Mouse (Mus musculus) heart, embryonic 16.5 days (tissue): Measurements from ENCODE around the gene Pms2. TPM values are rescaled to one million over a fixed set of nuclear protein-coding genes. Genes with fewer than 3 reads are reported as not detected.

Experiments used
- ATAC-seq: fragments of 200-750 bp; cut with Nextera tagmentation; replicated peaks from 2 replicates; pipeline ENCODE4 v1.8.0; 2017; ENCODE audit warnings: moderate number of reproducible peaks; ENCODE audit not compliant: insufficient read depth, low FRiP score; ENCODE audit errors: extremely low read depth
- H3K27ac ChIP-seq: fragments of 300-500 bp; sonication (generic); 2 replicates; pipeline ENCODE4 v1.5.1; 2014; ENCODE audit warnings: mild to moderate bottlenecking, low read length, control low read depth, moderate library complexity
- H3K27me3 ChIP-seq: fragments of 300-500 bp; sonication (generic); 2 replicates; pipeline ENCODE4 v1.6.1; 2014; ENCODE audit warnings: low read length, mixed read lengths; ENCODE audit not compliant: control insufficient read depth, insufficient read depth
- H3K36me3 ChIP-seq: fragments of 300-500 bp; sonication (generic); 2 replicates; pipeline ENCODE4 v1.6.1; 2014; ENCODE audit not compliant: control insufficient read depth, insufficient read depth
- H3K4me1 ChIP-seq: fragments of 300-500 bp; sonication (generic); 2 replicates; pipeline ENCODE4 v1.6.1; 2014; ENCODE audit warnings: low read length, mixed read lengths; ENCODE audit not compliant: control insufficient read depth, insufficient read depth
- H3K4me2 ChIP-seq: fragments of 300-500 bp; sonication (generic); 2 replicates; pipeline ENCODE4 v1.6.1; 2014; ENCODE audit warnings: low read depth, mild to moderate bottlenecking, control low read depth, low read length
- H3K4me3 ChIP-seq: fragments of 300-500 bp; sonication (generic); 2 replicates; pipeline ENCODE4 v1.5.1; 2014; ENCODE audit warnings: mild to moderate bottlenecking, control low read depth, low read length
- H3K9ac ChIP-seq: fragments of 300-500 bp; sonication (generic); 2 replicates; pipeline ENCODE4 v1.6.1; 2014; ENCODE audit warnings: low read length, control low read depth
- H3K9me3 ChIP-seq: fragments of 300-500 bp; sonication (generic); replicated peaks from 2 replicates; pipeline ENCODE4 v1.6.1; 2016; ENCODE audit warnings: low read length; ENCODE audit not compliant: control insufficient read depth
- WGBS: fragments of 180-500 bp; shearing (Covaris S2); extraction: QIAGEN DNeasy Blood & Tissue Kit; methylation state at CpG from one replicate; pipeline ENCODE4 v1.1.7; 2014; 5-methylcytosine and 5-hydroxymethylcytosine counted together
- polyA plus RNA-seq: library from polyadenylated mRNA; unstranded; fragments of >200 nt; fragmentation: Nextera tagmentation; extraction: Ambion mirVana; gene quantifications from 2 replicates; pipeline ENCODE4 v1.2.1, GENCODE M21; 2015

Gene Pms2
- polyA plus RNA-seq, 1 experiment from 2014 or later: 16.7 TPM

GRCm38 (mm10) chr5:143929291-143929690 lies 19.5 kb downstream of the Pms2 start:
- H3K9ac ChIP-seq: no peak overlapping the region
- H3K9me3 ChIP-seq: no peaks in the 10 kb centered on the region
- no peaks in the 10 kb centered on the region for H3K27me3 ChIP-seq
- 93% methylated on average over 4 of the region's 4 CpGs for WGBS
- no peaks in the 10 kb centered on the region; the same call in 1 of the 2 replicates for H3K4me1 ChIP-seq
- H3K27ac ChIP-seq: no peak overlapping the region
- H3K36me3 ChIP-seq: peaks cover 40% of the 10 kb centered on the region
- ATAC-seq: no peak
- H3K4me3 ChIP-seq: no peak overlapping the region
- H3K4me2 ChIP-seq: no peak overlapping the region

GRCm38 (mm10) chr5:143930656-143931055 lies 20.9 kb downstream of the Pms2 start:
- no peak overlapping the region for H3K27ac ChIP-seq
- no peaks in the 10 kb centered on the region for H3K9me3 ChIP-seq
- no peak overlapping the region for H3K9ac ChIP-seq
- H3K36me3 ChIP-seq: peaks cover 31% of the 10 kb centered on the region
- ATAC-seq: no peak
- H3K27me3 ChIP-seq: no peaks in the 10 kb centered on the region
- H3K4me1 ChIP-seq: no peaks in the 10 kb centered on the region; the same call in 1 of the 2 replicates
- no peak overlapping the region for H3K4me2 ChIP-seq
- 92% methylated on average over 12 of the region's 12 CpGs for WGBS
- H3K4me3 ChIP-seq: no peak overlapping the region

GRCm38 (mm10) chr5:143931863-143932580 lies 22.3 kb downstream of the Pms2 start:
- H3K9ac ChIP-seq: no peak overlapping the region
- H3K36me3 ChIP-seq: peaks cover 26% of the 10 kb centered on the region
- no peak overlapping the region for H3K27ac ChIP-seq
- no peaks in the 10 kb centered on the region for H3K9me3 ChIP-seq
- no peaks in the 10 kb centered on the region for H3K27me3 ChIP-seq
- no peak for ATAC-seq
- no peak overlapping the region for H3K4me2 ChIP-seq
- 76% methylated on average over 6 of the region's 6 CpGs for WGBS
- H3K4me3 ChIP-seq: no peak overlapping the region
- H3K4me1 ChIP-seq: no peaks in the 10 kb centered on the region; the same call in 1 of the 2 replicates

- Histone ChIP-seq H3K4me1 (no peaks in the 10 kb centered on the region; the same call in 1 of the 2 replicates), H3K4me2 (no peak within 1 kb of the TSS), H3K9me3 (no peaks in the 10 kb centered on the region), H3K27ac (no peak within 1 kb of the TSS), H3K9ac (no peak within 1 kb of the TSS), H3K4me3 (no peak within 1 kb of the TSS), H3K27me3 (no peaks in the 10 kb centered on the region), H3K36me3 (peaks cover 26% of the 10 kb centered on the region)
- 29% methylated on average over 8 of the region's 8 CpGs for WGBS
- ATAC-seq: no peak
Observed at GRCm38 (mm10) chr5:143932831-143933230, 23.1 kb downstream of the Pms2 start, which contains the start of gene Rsph10b. Rsph10b (plus strand) TSS chr5:143933035.

GRCm38 (mm10) chr5:143933414-143933813 lies 23.6 kb downstream of the Pms2 start:
- Histone ChIP-seq H3K4me2 (no peak overlapping the region), H3K4me3 (no peak overlapping the region), H3K36me3 (peaks cover 21% of the 10 kb centered on the region), H3K27me3 (no peaks in the 10 kb centered on the region), H3K9me3 (no peaks in the 10 kb centered on the region), H3K4me1 (no peaks in the 10 kb centered on the region; the same call in 1 of the 2 replicates), H3K9ac (no peak overlapping the region), H3K27ac (no peak overlapping the region)
- ATAC-seq: no peak
- WGBS: 88% methylated on average over 11 of the region's 11 CpGs

- H3K36me3 ChIP-seq: peaks cover 19% of the 10 kb centered on the region
- H3K27ac ChIP-seq: no peak overlapping the region
- ATAC-seq: no peak
- H3K4me2 ChIP-seq: no peak overlapping the region
- no peaks in the 10 kb centered on the region; the same call in 1 of the 2 replicates for H3K4me1 ChIP-seq
- no peaks in the 10 kb centered on the region for H3K9me3 ChIP-seq
- no peaks in the 10 kb centered on the region for H3K27me3 ChIP-seq
- no peak overlapping the region for H3K4me3 ChIP-seq
- 79% methylated on average over 1 of the region's 1 CpGs for WGBS
- no peak overlapping the region for H3K9ac ChIP-seq
Observed at GRCm38 (mm10) chr5:143933875-143934274, 24.1 kb downstream of the Pms2 start.

- no peak for ATAC-seq
- Histone ChIP-seq H3K4me3 (no peak overlapping the region), H3K9ac (no peak overlapping the region), H3K4me2 (no peak overlapping the region), H3K27me3 (no peaks in the 10 kb centered on the region), H3K27ac (no peak overlapping the region), H3K4me1 (no peaks in the 10 kb centered on the region; the same call in 1 of the 2 replicates), H3K36me3 (peaks cover 6% of the 10 kb centered on the region; the same call in 1 of the 2 replicates), H3K9me3 (0 out of 2 replicates have a peak, but pooled peaks cover 3% of the 10 kb centered on the region)
- WGBS: 67% methylated on average over 9 of the region's 9 CpGs
Observed at GRCm38 (mm10) chr5:143936156-143936555, 26.4 kb downstream of the Pms2 start.

GRCm38 (mm10) chr5:143941588-143941987 lies 31.8 kb downstream of the Pms2 start:
- no peak for ATAC-seq
- Histone ChIP-seq H3K4me3 (no peak overlapping the region), H3K27ac (no peak overlapping the region), H3K9me3 (0 out of 2 replicates have a peak, but pooled peaks cover 6% of the 10 kb centered on the region), H3K36me3 (no peaks in the 10 kb centered on the region), H3K4me2 (no peak overlapping the region), H3K9ac (no peak overlapping the region), H3K27me3 (no peaks in the 10 kb centered on the region), H3K4me1 (no peaks in the 10 kb centered on the region)
- WGBS: 22% methylated on average over 10 of the region's 10 CpGs
